Mouse (Mus musculus): Measurements from ENCODE around the gene AC131692.1.
A peak's percentile ranks its signal among the peaks of the same experiment; 100 is the strongest.

Gene AC131692.1

DNA sequence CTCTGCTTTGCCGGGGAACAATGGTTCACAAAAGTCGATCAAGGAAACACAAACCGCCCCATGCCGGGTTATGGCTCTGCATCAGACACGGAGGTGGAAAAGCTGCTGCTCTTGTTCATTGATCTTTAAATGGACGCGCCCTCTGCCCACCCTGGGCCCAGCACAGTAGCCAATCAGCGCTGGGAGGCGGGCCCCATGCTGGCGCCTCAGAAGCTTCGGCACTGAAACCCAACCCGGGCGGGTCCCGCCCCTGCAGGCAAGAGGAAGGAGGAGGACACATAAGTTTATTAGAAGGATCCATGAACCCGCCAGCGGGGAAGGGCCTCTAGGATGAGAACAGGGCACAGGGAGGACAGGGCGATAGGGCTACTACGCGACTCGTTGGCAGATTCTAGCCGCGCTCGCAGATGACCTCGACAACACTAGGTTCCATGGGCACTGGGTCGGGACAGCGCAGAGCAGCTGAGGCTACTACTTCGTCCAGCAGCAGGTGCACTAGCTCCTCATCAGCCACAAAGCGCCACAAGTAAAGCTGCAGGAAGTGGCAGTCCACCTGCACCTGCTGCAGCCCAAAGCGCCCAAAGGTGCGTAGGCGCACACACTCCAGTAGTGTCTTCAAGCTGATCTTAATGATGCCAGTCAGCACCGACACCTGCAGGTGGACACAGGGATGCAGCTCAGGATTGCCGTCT is 26.3 kb upstream of the AC131692.1 start, which contains the start of gene Tm7sf2:
Tm7sf2 (minus strand) TSS at position 650 of the 692 bp plus-strand sequence.
- peak in 1 of 2 experiments; percentile 73 for DNase-seq (ENCODE audit: low read depth in 1 of 2, low spot score in 2 of 2)

DNA sequence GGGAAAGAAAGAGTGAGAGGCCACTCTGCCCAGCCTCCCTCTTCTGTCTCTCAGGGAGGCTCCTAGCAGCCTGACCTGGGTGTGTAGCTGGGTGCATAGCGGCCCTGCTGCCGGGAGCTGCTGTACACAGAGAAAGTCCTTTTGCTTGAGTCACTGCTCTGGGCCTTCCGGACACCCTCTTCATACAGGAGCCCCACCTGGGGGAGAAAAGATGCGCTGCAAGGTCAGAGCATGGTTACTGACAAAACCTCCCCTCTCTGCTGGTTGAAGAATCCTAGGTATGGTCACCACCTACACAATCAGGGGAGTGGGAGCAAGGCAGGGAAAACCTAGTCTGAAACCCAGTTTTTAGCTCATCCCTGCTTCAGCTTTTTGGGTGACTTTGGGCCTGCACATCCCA is 25.3 kb upstream of the AC131692.1 start:
- no peak for DNase-seq (ENCODE audit: low read depth in 1 of 2, low spot score in 2 of 2)

DNA sequence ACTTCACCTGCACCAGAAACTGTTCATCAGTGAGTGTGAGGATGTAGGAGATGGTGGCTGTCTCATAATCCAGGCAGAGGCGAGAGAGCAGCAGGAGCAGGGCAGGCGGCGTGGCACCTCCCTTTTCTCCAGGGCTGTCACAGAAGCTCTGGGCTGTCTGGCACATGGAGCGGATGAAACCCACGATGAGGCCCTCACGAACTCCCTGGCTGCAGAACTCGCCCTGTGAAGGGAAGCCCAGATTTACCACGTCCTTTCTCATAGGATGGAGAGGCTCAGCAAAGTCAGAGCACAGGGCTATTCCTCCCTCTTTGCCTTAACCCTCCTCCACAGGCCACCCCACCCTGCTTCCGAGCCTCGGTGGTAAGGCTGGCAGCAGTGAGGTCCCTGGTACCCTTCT is 24.4 kb upstream of the AC131692.1 start:
- no peak for DNase-seq (ENCODE audit: low read depth in 1 of 2, low spot score in 2 of 2)

DNA sequence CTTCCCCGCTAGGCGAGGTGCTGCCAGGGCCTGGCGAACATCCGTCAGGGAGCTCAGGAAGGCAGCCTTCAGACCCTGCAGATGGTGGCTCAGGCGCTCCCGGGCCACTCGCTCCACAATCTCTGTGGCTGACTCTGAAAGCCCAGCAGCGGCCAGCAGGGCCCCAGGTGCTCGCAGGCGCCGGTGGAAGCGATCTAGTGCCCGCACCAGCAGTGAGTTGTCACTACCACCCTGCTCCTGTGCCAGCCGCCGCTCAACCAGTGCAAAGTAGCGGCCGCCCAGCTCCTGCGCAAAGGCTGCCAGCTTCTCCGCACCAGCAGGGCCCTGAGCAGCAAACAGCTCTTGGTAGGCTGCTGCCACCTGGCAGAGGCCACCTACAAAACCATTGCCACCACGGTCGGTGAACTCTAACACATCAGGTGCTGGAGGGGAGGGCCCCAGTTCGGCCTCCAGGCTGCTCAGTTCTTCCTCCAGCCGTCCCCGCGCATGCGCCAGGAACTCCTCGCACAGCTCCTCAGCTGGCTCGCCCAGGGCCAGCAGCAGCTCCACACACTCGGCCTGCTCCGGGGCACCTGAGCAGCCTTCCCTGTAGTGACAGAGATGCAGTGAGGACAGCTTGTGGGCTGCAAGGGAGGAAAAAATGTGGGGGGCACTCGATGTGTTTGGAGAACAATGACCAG is 23.5 kb upstream of the AC131692.1 start:
- no peak for DNase-seq (ENCODE audit: low read depth in 1 of 2, low spot score in 2 of 2)

DNA sequence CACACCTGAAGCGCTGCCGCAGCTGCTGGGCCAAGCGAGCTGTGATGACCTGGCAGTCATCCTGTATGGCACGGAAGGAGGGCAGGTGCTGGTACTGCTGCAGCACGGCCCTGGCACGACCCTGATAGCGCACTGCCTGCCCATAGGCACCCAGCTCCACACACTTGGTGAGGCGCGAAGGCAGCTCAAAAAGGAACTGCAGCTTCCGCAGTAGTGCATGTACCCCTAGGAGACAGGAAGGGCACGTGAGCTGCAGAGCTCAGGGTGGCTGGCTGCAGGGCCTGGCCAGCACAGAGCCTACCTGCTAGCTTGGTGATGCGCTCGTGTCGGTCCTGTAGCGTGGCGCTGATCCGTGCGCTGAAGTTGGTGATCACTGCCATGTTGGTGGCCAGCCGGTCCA is 23.0 kb upstream of the AC131692.1 start:
- DNase-seq (ENCODE audit: low read depth in 1 of 2, low spot score in 2 of 2), result no peak

DNA sequence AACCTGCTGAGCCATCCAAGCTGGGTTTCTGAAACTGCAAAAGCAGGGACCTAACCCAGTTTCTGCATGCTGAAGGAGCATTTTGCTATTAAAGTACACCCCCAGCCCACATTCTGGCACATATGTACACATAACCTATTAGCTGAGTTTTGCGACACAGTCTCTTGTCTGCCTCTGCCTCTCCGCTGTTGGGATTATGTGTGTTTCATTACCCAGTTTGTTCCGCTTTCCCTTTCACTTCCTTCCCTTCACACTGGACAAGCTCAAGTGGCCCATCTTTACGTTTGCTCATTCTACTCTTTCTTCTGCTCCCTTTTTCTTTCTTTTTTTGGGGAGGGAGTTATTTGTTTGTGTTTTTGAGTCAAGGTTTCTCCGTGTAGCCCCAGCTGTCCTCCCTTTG is 20.3 kb upstream of the AC131692.1 start:
- DNase-seq (ENCODE audit: low read depth in 1 of 2, low spot score in 2 of 2), result no peak

DNA sequence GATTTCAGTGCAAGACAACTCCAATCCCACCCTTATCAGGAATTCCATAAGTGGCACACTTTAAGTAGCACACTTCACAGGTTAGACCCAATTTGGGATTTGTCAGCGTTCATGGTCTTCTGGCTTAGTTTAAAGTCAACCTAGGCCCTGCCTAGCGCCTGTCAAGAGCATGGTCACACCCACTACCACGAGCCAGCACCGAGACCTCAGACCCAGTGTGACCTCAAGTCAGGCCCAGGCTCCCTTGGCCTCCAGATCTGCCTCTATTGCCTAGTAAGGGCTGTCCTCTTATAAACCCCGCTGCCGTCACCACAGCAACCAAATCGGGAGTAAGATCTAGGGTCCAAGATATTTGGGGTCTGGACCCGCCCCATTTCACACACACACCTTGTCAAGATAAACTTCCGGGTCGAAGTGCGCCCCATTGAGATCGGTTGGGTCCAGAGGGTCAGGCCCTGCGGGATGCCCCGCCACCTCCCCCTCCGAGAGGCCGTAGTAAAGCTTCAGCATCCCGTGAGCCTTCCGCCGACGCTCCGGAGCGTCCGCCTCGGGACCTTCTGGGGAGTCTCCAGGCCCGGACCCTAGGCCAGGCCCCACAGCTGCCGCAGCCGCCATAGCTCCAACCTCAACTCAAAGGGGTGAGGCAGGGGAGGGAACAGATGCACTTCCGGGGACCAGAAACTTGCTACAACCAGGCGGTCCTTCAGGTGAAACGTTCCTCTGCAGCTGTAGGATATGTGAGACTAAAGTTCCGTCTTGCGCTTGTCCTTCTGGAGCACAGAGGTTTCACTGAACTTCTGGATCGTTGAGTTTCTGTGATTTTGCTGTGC is 17.4 kb upstream of the AC131692.1 start, which contains the start of gene Vps51:
Vps51 (minus strand) TSS at position 668 of the 830 bp plus-strand sequence.
- DNase-seq (ENCODE audit: low read depth in 1 of 2, low spot score in 2 of 2), result peak; percentile 57 to 65

DNA sequence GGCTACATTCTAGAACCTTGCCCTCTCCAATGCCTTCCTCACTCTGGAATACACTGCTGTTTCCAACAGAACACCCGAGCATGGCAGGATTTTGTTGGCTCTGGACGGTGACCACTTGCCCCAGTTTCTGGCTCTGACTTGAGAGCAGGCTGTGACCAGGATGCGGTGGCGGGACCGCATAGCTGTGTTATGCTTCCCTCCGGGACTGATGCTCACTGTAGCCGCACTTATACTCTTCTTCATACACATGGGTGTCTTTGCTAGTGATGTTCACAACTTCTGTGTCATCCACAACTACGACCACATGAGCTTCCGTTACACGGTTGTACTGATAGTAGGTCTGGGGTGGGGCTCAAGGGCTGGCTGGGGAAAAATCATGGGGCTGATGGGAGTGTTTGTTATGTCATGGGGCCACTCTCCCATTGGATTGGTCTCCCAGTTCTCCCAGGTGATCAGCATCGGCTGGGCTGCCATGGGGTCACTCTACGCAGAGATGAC is 14.2 kb upstream of the AC131692.1 start, which contains the start of gene Tmem262:
Tmem262 (plus strand) TSS at position 51 of the 498 bp plus-strand sequence.
- no peak for DNase-seq (ENCODE audit: low read depth in 1 of 2, low spot score in 2 of 2)

DNA sequence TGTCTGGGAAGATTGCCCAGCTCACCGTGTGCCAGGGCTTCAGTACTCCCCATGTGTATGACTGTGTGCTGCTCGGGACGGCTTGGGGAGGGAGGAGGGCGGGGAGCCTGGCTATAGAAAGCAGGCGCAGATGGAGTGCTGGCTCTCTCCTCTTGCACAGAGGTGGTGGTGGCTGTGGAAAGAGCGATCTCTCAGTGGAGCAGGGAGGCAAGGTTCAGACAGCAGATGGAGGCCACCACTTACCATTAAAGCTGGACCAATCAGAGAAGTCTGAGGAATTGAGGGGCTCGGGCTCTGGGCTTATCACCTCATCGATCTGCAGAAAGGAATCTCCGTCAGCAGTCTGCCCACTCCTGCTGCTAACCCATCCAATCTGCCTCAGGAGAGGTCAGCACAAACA is 12.1 kb upstream of the AC131692.1 start, which contains the start of gene Gm28374:
Gm28374 (minus strand) TSS at position 101 of the 400 bp plus-strand sequence.
- no peak for DNase-seq (ENCODE audit: low read depth in 1 of 2, low spot score in 2 of 2)

DNA sequence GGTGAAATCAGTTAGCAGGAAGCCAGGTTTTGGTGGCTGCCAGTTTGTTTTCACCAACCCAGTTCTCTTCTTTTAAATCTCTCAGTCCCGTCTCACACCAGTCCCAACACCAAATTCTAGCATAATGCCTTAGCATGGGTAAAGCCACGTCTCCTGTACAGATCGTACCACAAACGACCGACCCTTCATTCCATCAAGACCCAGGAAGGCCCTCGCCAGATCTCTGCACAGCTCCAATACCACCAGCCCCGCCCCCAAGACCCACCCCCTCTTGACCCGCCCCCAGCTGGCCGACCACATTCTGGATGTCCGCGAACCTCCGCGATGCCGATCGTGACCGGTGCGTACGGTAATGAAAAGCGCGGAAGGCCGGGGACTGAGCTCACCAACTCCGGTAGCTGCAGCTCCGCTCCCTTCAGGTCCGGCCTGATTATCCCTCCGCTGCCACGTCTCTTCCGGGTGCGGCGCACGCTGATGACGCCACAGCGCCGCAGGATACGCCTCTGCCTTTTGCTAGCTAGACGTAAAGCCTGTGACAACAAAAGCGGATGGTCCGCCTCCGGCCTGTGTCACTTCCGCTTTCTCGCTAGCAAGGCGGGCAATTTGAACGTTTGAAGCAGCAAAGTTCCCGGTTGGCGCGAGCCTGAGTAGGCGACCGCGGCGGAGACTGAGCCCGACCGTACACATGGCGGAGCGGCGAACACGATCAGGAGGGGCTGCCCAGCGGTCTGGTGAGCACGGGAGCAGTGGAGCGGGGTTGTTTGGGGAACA is 9.6 kb upstream of the AC131692.1 start, which contains the start of the genes Zfpl1 and Cdca5:
Zfpl1 (minus strand) TSS at position 479 of the 771 bp plus-strand sequence.
Cdca5 (plus strand) TSS at position 506 of the 771 bp plus-strand sequence.
- peak; percentile 93 to 95 for DNase-seq (ENCODE audit: low read depth in 1 of 2, low spot score in 2 of 2)

DNA sequence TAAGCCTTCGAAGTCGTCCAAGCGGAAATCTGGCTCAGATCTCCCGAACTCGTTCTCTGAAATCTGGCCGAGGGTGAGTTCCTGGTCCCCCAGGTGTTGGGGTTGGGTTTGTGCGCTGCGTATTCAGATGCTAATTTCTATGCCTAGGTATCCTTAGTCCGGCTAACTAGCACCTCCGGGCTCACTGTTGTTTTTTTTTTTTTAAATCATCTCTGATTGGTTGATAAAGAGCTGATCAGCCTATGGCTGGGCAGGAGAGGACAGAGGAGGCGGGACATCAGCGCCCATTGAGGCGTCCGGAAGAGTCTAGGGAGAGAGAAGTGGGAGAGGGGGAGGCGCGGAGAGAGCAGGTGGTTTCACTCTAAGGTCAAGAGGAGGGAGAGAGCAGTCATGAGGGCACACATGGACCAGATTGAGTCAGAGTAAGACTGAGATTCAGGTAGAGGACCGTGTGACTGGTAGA is 8.8 kb upstream of the AC131692.1 start:
- peak in 1 of 2 experiments; percentile 46 for DNase-seq (ENCODE audit: low read depth in 1 of 2, low spot score in 2 of 2)

DNA sequence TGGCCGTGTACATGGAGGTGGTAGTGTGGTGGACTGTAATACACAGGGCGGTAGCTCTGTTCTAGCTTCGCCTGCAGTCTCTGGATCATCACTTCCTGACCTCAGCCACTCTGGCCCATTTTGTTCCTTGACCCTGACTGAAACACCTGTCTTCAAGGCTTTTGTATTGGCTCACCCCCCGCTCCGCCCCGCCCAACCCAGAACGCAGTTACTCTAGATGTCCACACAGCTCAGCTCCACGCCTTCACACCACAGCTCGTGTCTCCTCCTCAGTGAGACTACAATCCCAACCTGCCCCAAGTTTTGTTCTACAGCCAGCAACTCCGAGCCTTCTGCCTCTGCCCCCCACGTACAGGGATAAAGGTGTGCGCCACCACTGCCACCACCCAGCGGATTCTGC is 5.4 kb upstream of the AC131692.1 start:
- no peak for DNase-seq (ENCODE audit: low read depth in 1 of 2, low spot score in 2 of 2)

DNA sequence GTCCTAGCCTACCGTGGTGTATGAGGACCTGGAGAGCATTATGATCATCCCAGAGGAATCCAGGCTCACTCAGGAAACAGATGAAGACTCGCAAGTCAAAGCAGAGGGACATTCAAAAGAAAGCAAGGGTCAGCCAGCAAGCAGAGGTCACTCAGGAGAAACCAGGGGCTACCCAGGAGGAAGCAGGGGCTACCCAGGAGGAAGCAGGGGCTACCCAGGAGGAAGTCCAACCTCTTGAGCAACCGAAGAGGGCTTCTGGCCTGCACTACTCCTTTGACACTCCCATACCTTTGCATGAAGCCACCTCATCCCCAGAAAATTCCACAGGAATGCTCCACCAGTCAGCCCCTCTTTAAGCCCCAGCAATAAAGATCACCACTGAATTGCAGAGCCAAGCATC is 3.6 kb downstream of the AC131692.1 start:
- DNase-seq (ENCODE audit: low read depth in 1 of 2, low spot score in 2 of 2), result no peak

DNA sequence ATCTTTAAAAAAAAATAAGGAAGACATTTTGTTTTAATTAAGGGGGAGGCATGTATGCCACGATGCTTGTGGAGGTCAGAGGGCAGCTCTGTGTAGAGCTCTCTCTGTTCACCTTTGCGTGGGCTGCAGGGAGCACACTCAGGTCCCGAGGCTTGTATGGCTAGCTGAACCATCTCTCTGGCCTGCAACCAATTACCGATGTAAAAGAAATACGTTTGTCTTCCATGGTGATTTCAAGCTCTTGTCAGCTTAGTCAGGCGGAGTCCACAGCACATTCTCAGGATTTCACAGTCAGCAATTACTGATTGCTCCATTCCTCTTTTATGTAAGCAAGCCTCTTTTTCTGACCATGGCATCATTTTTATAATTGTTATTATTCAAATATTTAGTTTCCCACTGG is 7.0 kb downstream of the AC131692.1 start:
- no peak for DNase-seq (ENCODE audit: low read depth in 1 of 2, low spot score in 2 of 2)

DNA sequence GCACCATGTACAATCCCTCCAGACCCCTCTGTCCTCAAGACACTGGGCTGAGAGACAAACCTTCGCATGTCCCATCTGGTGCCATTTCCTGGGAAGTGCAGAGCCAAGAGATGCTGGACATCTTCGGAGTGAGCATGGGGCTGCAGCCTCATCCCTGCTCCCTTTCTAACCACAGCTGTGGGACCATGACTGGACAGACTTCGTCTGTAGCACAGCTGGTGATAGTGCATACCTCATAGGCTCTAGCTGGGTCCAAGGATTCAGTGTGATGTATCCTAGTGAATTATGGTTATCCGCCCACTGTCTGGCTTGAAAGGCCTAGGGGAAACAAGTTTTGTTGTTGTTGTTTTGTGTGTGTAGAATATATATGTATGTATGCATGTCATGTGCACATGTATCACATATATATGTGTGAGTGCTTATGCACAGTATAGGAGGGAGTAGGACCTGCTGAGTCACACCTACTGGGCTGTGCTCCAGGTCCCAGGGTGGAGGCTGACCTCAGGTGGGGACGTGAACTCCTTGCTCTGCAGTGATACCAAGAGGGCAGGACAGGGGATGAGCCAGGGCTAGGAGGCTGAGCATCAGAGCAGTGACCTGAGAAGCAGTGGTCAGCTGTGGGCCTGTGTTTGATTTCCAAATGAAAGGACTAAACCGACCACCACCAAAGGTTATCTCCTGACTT is 8.1 kb downstream of the AC131692.1 start:
- DNase-seq (ENCODE audit: low read depth in 1 of 2, low spot score in 2 of 2), result no peak

DNA sequence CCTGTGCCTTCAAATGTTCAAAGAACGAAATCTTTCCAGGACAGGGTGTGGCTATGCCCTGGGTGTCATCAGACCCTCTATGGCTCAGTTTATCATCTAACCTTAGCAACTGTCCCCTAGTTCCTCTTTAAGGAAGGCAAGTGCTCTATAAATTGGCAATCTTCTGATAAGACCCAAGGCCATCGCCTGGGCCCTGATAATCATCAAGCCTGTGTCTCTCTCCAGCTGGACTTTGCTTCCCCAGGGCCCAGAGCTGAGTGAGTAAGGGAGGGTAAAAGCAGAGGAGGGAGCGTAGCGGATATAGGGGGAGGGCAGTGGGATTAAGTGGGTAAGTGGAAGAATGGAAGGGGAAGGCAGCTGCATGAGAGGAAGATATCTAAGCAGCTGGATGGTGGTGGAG is 10.3 kb downstream of the AC131692.1 start:
- no peak for DNase-seq (ENCODE audit: low read depth in 1 of 2, low spot score in 2 of 2)

DNA sequence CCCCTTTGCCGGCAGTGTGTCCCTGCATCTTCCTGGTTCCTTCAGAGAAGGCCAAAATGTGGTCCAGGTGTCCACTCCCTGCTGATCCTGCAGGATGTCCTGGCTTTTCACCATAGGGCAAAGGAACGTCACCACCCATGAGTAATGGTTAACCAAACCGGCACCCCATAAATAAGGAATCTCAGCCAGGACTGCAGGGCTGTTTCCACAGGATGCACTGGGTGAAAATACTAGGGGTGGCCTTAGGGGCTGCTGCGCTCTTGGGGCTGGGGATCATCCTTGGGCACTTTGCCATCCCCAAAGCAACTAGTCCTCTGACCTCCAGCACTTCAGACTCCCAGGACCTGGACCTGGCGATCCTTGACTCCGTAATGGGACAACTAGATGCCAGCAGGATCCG is 11.4 kb downstream of the AC131692.1 start, which contains the start of gene Naaladl1:
Naaladl1 (plus strand) TSS at position 197 of the 400 bp plus-strand sequence.
- no peak for DNase-seq (ENCODE audit: low read depth in 1 of 2, low spot score in 2 of 2)

DNA sequence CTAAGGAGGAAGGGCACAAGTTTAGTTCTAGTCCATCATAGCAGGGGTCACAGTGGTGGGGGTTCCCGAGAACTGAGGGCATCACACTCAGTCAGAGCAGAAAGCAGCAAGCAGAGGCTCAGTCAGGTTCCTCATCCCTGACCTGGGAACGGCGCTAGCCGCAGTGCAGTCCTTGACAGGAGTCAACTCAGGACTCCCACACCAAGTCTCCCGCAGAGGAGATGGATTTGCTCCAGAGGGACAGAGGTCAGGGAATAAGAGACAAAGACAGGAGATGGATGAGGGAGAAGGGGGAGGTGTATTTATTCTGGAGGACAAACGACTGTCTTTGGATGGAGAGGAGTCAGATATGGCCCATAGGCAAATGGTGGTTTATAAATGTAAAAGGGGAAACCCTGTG is 18.9 kb downstream of the AC131692.1 start:
- DNase-seq (ENCODE audit: low read depth in 1 of 2, low spot score in 2 of 2), result no peak

DNA sequence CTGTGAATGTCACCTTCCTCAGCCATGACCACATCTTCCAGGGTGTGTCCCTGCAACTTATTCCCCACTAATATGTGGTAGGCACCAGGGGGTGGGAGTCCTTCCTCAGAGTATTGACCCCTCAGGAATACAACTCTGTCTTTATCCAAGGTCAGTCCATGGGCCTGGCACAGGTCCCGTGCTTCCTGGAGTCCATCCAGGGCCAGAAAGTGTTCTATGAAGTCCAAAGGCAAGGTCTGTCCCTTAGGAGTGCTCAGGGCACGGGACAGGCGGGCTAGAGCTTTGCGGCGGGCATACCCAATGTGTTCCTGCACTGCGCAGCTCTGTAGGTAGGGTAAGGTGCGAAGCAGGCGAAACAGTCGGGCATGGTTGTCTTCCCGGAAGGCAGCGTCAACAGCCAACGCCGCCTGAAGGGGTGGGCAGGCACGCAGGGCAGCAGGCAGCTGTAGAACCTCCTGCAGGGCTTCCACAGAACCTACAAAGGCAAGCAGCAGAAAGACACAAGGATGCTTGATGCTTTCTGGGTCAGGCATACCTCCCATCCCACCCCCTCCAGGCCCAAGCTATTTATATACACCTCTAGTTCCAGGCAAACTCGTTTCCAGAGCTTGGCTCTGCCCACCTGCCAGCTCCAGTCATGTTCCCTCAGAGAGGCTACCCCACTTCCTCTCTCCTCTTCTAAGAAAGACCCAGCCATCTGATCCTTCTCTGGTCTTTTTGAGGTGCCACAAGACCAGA is 22.1 kb downstream of the AC131692.1 start:
- DNase-seq (ENCODE audit: low read depth in 1 of 2, low spot score in 2 of 2), result no peak
